ENCODE assay signal across 12 mouse cellular contexts in genomic region chr8:13685674-13686314, GRCm38 (mm10). TPM values are rescaled to one million over a fixed set of nuclear protein-coding genes. Genes with fewer than 3 reads are reported as not detected.
A peak's percentile ranks its signal among the peaks of the same experiment; 100 is the strongest.
DNase-seq lines count a peak whose midpoint lies in the region; TF ChIP-seq lines count a peak whose summit lies in the region.
"Had no signal": no experiment of that assay in that cellular context is flagged by ENCODE, and none has a peak within 500 bp of the region (broad histone marks: within the 10 kb centered on the region; RNA-seq: fewer than 3 reads in every experiment).

No protein-coding gene starts in this region.

- DNase-seq in gastrocnemius, adult 2 months: peak; percentile 27
- DNase-seq in gastrocnemius, postnatal 25 days: no peak
- peak; percentile 79 to 81 for DNase-seq in B cell, adult 2 months
- peak; percentile 74 for DNase-seq in cerebellum, adult 9-11 months
- peak; percentile 76 to 78 for DNase-seq in monocyte, adult 2 months (ENCODE audit: low read depth in 1 of 2, low spot score in 2 of 2)
- DNase-seq in urinary bladder, postnatal 10 days (ENCODE audit: low spot score): no peak
- DNase-seq in gastrocnemius, adult 18-20 months (ENCODE audit: low spot score): no peak
- DNase-seq in gastrocnemius, postnatal 14 days: no peak
- DNase-seq: right cerebral cortex, postnatal 14 days had no signal

- TF ChIP-seq CTCF in gastrocnemius, adult 2 months (IDR thresholded peaks at IDR 0.05): no peak

- no peak overlapping the region for H3K27ac ChIP-seq in gastrocnemius, adult 2 months
- H3K27ac ChIP-seq: embryonic facial prominence, embryonic 15.5 days; heart, embryonic 13.5 days; midbrain, embryonic 12.5 days had no signal

- intact Hi-C loops in gastrocnemius, adult 2 months (cut with DNase I): no loop called here
- intact Hi-C loops in gastrocnemius, postnatal 14 days (cut with DNase I; ENCODE audit: low total_unique reads): no loop called here

- H3K4me3 ChIP-seq in gastrocnemius, adult 2 months: no peak overlapping the region
- H3K4me3 ChIP-seq: embryonic facial prominence, embryonic 15.5 days; heart, embryonic 13.5 days; midbrain, embryonic 12.5 days had no signal

RNA-seq across cellular contexts. Expression of gene Rasa3, which starts 8.4 kb away (rescaled TPM):
- 10 to 100 TPM in 1 of 2 experiments, 1 to 10 TPM in 1; 5.9 to 10.5 TPM for total RNA-seq in gastrocnemius, adult 2 months (2021)
- 1 to 10 TPM; 8.4 to 9.4 TPM for total RNA-seq in gastrocnemius, postnatal 25 days (2021)
- total RNA-seq in gastrocnemius, adult 18-20 months (2021): 1 to 10 TPM; 6.8 to 7.3 TPM
- total RNA-seq in gastrocnemius, postnatal 14 days (2021): 10 to 100 TPM; 18.5 to 18.8 TPM

RNA-seq across cellular contexts. Expression of gene Cfap97d2, which starts 19.9 kb away (rescaled TPM):
- total RNA-seq in gastrocnemius, adult 2 months (2021): not detected
- not detected for total RNA-seq in gastrocnemius, postnatal 25 days (2021)
- not detected for total RNA-seq in gastrocnemius, adult 18-20 months (2021)
- not detected for total RNA-seq in gastrocnemius, postnatal 14 days (2021)

Comparison
In these comparisons a context has a peak if more than half of its experiments do, and no peak if none do; other contexts are left out.
1. DNase-seq: peak in gastrocnemius, adult 2 months (single experiment), B cell, adult 2 months (2 of 2), cerebellum, adult 9-11 months (single experiment) and monocyte, adult 2 months (2 of 2); none in gastrocnemius, postnatal 25 days (single experiment), urinary bladder, postnatal 10 days (single experiment), gastrocnemius, adult 18-20 months (single experiment) and gastrocnemius, postnatal 14 days (single experiment).